17 mouse cellular contexts compared by ENCODE assay signal in the genomic region with DNA sequence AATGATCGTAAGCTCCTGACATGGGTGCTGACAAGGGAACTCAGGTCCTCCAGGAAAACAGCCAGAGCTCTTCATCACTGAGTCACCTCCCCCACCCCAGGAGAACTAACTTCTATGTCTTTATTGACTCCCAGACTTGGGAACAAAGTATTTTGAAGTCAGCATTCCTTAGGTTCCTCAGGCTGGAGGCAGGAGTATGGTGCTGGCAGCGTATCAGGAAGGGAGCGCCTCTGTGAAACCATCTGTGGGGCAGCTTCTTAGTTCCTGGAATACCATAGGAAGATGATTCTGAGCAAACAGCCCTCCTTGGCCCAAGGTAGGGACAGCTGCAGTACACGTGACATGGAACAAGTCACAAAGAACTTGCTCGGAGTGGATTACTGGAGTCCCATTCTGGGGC.
DNase-seq lines count a peak whose midpoint lies in the region; ATAC-seq and TF ChIP-seq lines count a peak whose summit lies in the region.
"Had no signal": no experiment of that assay in that cellular context is flagged by ENCODE, and none has a peak within 500 bp of the region (broad histone marks: within the 10 kb centered on the region; RNA-seq: fewer than 3 reads in every experiment).

No protein-coding gene starts in this region.

- in situ Hi-C loops in Patski (cut with MboI; ENCODE audit: low pct_unique_long_range_greater_than_20kb) = no loop called here

- CTCF ChIA-PET in Patski (lab: Charles Lee) = interaction anchor here (1.4 kb wide), 1 partner anchor 31 kb away, joined by 4 read pairs; no protein-coding TSS in a partner anchor

- intact Hi-C loops in heart, postnatal 36 days (cut with DNase I) = no loop called here

- peaks cover 2% of the 10 kb centered on the region; the same call in 1 of the 2 replicates for H3K4me1 ChIP-seq in liver, postnatal 0 days (ENCODE audit: insufficient read depth)
- H3K4me1 ChIP-seq: midbrain, embryonic 13.5 days had no signal

- H3K27ac ChIP-seq in liver, postnatal 0 days (ENCODE audit: low read depth) = no peak overlapping the region
- H3K27ac ChIP-seq: heart, adult 2 months; hindbrain, embryonic 13.5 days; limb, embryonic 13.5 days; midbrain, embryonic 13.5 days; stomach, postnatal 0 days had no signal

- no peak for TF ChIP-seq CTCF in Patski (IDR thresholded peaks at IDR 0.05)
- TF ChIP-seq CTCF in liver, postnatal 0 days (IDR thresholded peaks at IDR 0.05; ENCODE audit: low read depth) = no peak

- WGBS in liver, postnatal 0 days (ENCODE audit: insufficient replicate concordance) = 87% methylated on average over 5 of the region's 5 CpGs

- H3K36me3 ChIP-seq in liver, postnatal 0 days (replicated peaks; ENCODE audit: insufficient read depth, low read length) = 0 out of 2 replicates have a peak, but pooled peaks cover 3% of the 10 kb centered on the region
- H3K36me3 ChIP-seq: hindbrain, embryonic 13.5 days; limb, embryonic 13.5 days; midbrain, embryonic 13.5 days had no signal

- no peak overlapping the region for H3K9ac ChIP-seq in liver, postnatal 0 days (replicated peaks)
- H3K9ac ChIP-seq: hindbrain, embryonic 13.5 days; limb, embryonic 13.5 days; midbrain, embryonic 13.5 days had no signal

- peak; percentile 10 for DNase-seq in heart, postnatal 4 days
- no peak for DNase-seq in heart, postnatal 36 days
- no peak for DNase-seq in Patski (ENCODE audit: low read depth, low spot score)
- peak; percentile 21 to 55 for DNase-seq in kidney, adult 8-10 months
- DNase-seq in lung, postnatal 10 days = peak; percentile 10
- no peak for DNase-seq in liver, postnatal 0 days
- no peak for DNase-seq in frontal cortex, postnatal 36 days (ENCODE audit: low spot score in 2 of 2)
- DNase-seq in thymus, postnatal 36 days = no peak
- DNase-seq: cerebellum, adult 18-20 months; heart, adult 2 months; layer of hippocampus, postnatal 36 days; thymus, postnatal 25 days had no signal

- POLR2A ChIA-PET in Patski (lab: Charles Lee) = no interaction called here

- ATAC-seq in Patski = peak; percentile 60
- no peak for ATAC-seq in liver, postnatal 0 days
- ATAC-seq: forebrain, embryonic 16.5 days; midbrain, embryonic 13.5 days had no signal

- H3K4me2 ChIP-seq in liver, postnatal 0 days (ENCODE audit: low read depth, low read length) = no peak overlapping the region
- H3K4me2 ChIP-seq: hindbrain, embryonic 13.5 days; limb, embryonic 13.5 days; midbrain, embryonic 13.5 days had no signal

- no peaks in the 10 kb centered on the region for H3K9me3 ChIP-seq in liver, postnatal 0 days (ENCODE audit: low read length)
- H3K9me3 ChIP-seq: hindbrain, embryonic 13.5 days; limb, embryonic 13.5 days; midbrain, embryonic 13.5 days had no signal

- no peak for TF ChIP-seq EP300 in liver, postnatal 0 days (IDR thresholded peaks at IDR 0.05; ENCODE audit: low read depth)

- no peak overlapping the region for H3K4me3 ChIP-seq in liver, postnatal 0 days (ENCODE audit: low read depth, low read length)
- H3K4me3 ChIP-seq: heart, adult 2 months; hindbrain, embryonic 13.5 days; limb, embryonic 13.5 days; midbrain, embryonic 13.5 days had no signal

- no peaks in the 10 kb centered on the region for H3K27me3 ChIP-seq in Patski
- H3K27me3 ChIP-seq in liver, postnatal 0 days (ENCODE audit: insufficient read depth, low read length) = no peaks in the 10 kb centered on the region
- H3K27me3 ChIP-seq: hindbrain, embryonic 13.5 days; limb, embryonic 13.5 days; midbrain, embryonic 13.5 days had no signal

Comparison
In these comparisons a context has a peak if more than half of its experiments do, and no peak if none do; other contexts are left out.
1. DNase-seq: peak in heart, postnatal 4 days (single experiment), kidney, adult 8-10 months (2 of 2) and lung, postnatal 10 days (single experiment); none in heart, postnatal 36 days (0 of 2), Patski (single experiment), liver, postnatal 0 days (single experiment), frontal cortex, postnatal 36 days (0 of 2) and thymus, postnatal 36 days (0 of 2).